Mouse (Mus musculus) layer of hippocampus, postnatal 10 days (tissue): Measurements from ENCODE around the gene Fam131c. TPM values are rescaled to one million over a fixed set of nuclear protein-coding genes. Genes with fewer than 3 reads are reported as not detected.

Source experiments
- DNase-seq, 2 experiments: peaks; one replicate each; pipeline ENCODE4 v3.0.0; 2021; ENCODE audit warnings: low spot score in 2 of 2
- microRNA-seq, 2 experiments: library from miRNA; unstranded; fragments of <30 nt; microRNA quantifications; one replicate each; pipeline ENCODE4 v1.2.0; 2021
- total RNA-seq, 2 experiments: library from RNA; stranded (reverse); gene quantifications; 2 replicates each; pipeline ENCODE4 v1.2.3; 2021

The Fam131c gene
- total RNA-seq, 2 experiments from 2014 or later = 10.2 to 10.3 TPM

DNA sequence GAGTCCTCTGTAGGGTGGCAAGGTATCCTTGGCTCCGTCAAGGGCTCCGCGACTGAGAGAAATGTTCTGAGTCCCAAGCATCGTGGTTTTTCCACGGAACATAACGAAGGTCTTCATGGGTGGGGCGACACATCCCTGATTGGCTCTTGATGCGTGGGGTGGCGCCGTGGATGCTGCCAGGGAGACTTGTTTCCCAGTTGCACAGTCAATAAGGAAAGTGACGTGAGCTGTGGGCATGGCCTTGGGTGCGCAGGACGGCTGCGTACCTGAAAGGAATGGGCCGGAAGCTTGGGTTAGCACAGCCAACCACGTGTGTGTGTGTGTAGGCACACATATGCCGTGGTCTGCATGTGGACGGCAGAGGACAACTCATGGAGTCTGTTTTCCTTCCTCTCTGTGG is 65.2 kb downstream of the Fam131c start:
- DNase-seq = no peak

Small RNA genes lying within 50 kb of the gene (microRNA-seq; reads per million reads assigned to microRNA genes)
- 0 reads per million in 2 experiments for gene Gm25690

Other genes with a start within 250 kb of the Fam131c start
- gene Szrd1, start 228.4 kb upstream of the Fam131c start, total RNA-seq = 10 to 100 TPM; 47.5 to 57.3 TPM
- gene Fbxo42, start 220.3 kb upstream of the Fam131c start, total RNA-seq = 10 to 100 TPM; 28.6 to 33.0 TPM
- gene Rsg1, start 154.3 kb upstream of the Fam131c start, total RNA-seq = 1 to 10 TPM; 2.0 to 3.9 TPM
- gene Arhgef19, start 128.7 kb upstream of the Fam131c start, total RNA-seq = 1 to 10 TPM; 5.8 to 6.7 TPM
- gene Epha2, start 67.0 kb upstream of the Fam131c start, total RNA-seq = 1 to 10 TPM; 2.5 to 2.7 TPM
- not detected for gene Clcnka, start 30.5 kb downstream of the Fam131c start, total RNA-seq
- not detected for gene Clcnkb, start 47.8 kb downstream of the Fam131c start, total RNA-seq
- gene Hspb7, start 52.6 kb downstream of the Fam131c start, total RNA-seq = under 1 TPM; 0.11 to 0.16 TPM
- gene Srarp, start 67.9 kb downstream of the Fam131c start, total RNA-seq = 1 to 10 TPM; 2.9 to 3.4 TPM
- 10 to 100 TPM; 24.2 to 27.4 TPM for gene Zbtb17, start 76.4 kb downstream of the Fam131c start, total RNA-seq
- gene Spen, start 170.4 kb downstream of the Fam131c start, total RNA-seq = 10 to 100 TPM; 62.9 to 64.5 TPM
- gene Fblim1, start 237.9 kb downstream of the Fam131c start, total RNA-seq = 1 to 10 TPM; 4.6 to 5.0 TPM